Mouse (Mus musculus) ES-Bruce4 (cell line): Measurements from ENCODE around the gene Slc9a8. TPM values are rescaled to one million over a fixed set of nuclear protein-coding genes. Genes with fewer than 3 reads are reported as not detected.

Experiments
- H3K27ac ChIP-seq: 2 replicates; pipeline ENCODE4 v1.5.1; 2012; ENCODE audit warnings: low read length, inconsistent platforms; ENCODE audit not compliant: insufficient read depth
- H3K27me3 ChIP-seq: 2 replicates; pipeline ENCODE4 v1.6.1; 2012; ENCODE audit warnings: mild to moderate bottlenecking, low read length, inconsistent platforms; ENCODE audit not compliant: control insufficient read depth, poor library complexity, insufficient read depth, severe bottlenecking
- H3K36me3 ChIP-seq: 2 replicates; pipeline ENCODE4 v1.6.1; 2012; ENCODE audit warnings: inconsistent platforms, mild to moderate bottlenecking, low read length, moderate library complexity; ENCODE audit not compliant: control insufficient read depth, poor library complexity, insufficient read depth, severe bottlenecking
- H3K4me1 ChIP-seq: one replicate; pipeline ENCODE4 v1.8.1; 2011; ENCODE audit warnings: low read length; ENCODE audit not compliant: control insufficient read depth, insufficient read depth
- H3K4me3 ChIP-seq: 2 replicates; pipeline ENCODE4 v1.5.1; 2011; ENCODE audit warnings: low read depth, mild to moderate bottlenecking, low read length
- H3K9ac ChIP-seq: 2 replicates; pipeline ENCODE4 v1.6.1; 2012; ENCODE audit warnings: low read depth, mild to moderate bottlenecking, inconsistent platforms; ENCODE audit not compliant: poor library complexity, severe bottlenecking
- H3K9me3 ChIP-seq: replicated peaks from 2 replicates; pipeline ENCODE4 v1.6.1; 2012; ENCODE audit warnings: mild to moderate bottlenecking, low read length, inconsistent platforms; ENCODE audit not compliant: control insufficient read depth, poor library complexity, insufficient read depth, severe bottlenecking
- CTCF ChIP-seq: IDR thresholded peaks from one replicate; pipeline ENCODE4 v1.8.1; 2011; ENCODE audit warnings: low read depth, low read length
- EP300 ChIP-seq: IDR thresholded peaks from 2 replicates; pipeline ENCODE4 v1.6.1; 2011; ENCODE audit warnings: low read depth, low read length; ENCODE audit not compliant: insufficient read depth
- POLR2A ChIP-seq: IDR thresholded peaks from one replicate; pipeline ENCODE4 v1.8.1; 2011; ENCODE audit warnings: low read length; ENCODE audit not compliant: insufficient read depth
- polyA plus RNA-seq: library from polyadenylated mRNA; stranded (reverse); fragments of >200 nt; gene quantifications from 2 replicates; pipeline ENCODE4 v1.2.4, GENCODE M21; 2011; ENCODE audit warnings: low read depth; ENCODE audit not compliant: missing spikeins, insufficient read depth, insufficient read length

The Slc9a8 gene
- polyA plus RNA-seq, 1 experiment, result 49.1 TPM

GRCm38 (mm10) chr2:167417694-167418093, 3.8 kb upstream of the Slc9a8 start:
- Histone ChIP-seq H3K27me3 (no peaks in the 10 kb centered on the region), H3K4me1 (no peaks in the 10 kb centered on the region), H3K9me3 (peaks cover 2% of the 10 kb centered on the region; the same call in 1 of the 2 replicates), H3K4me3 (no peak overlapping the region), H3K36me3 (no peaks in the 10 kb centered on the region), H3K27ac (no peak overlapping the region), H3K9ac (no peak overlapping the region)
- TF ChIP-seq CTCF (peak; percentile 78), EP300 (no peak)

DNA sequence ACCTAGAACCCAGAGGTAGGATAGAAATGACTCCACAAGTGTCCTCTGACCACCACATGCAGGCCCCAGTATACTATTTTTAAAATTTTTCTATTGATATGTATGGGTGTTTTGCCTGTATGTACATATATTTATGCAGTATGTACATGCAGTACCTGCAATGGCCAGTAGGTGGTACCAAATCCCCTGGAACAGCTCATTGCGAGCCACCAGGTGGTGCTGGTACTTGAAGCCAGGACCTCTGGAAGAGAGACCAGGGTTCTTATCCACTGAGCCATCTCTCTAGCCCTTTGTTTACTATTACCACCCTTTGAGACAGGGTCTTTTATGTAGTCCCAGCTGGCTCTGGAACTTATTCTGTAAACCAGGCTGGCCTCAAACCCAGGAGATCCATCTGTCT, 2.3 kb upstream of the Slc9a8 start:
- H3K9ac ChIP-seq, result no peak overlapping the region
- H3K36me3 ChIP-seq, result no peaks in the 10 kb centered on the region
- no peak overlapping the region for H3K27ac ChIP-seq
- H3K4me1 ChIP-seq, result no peaks in the 10 kb centered on the region
- H3K9me3 ChIP-seq, result no peaks in the 10 kb centered on the region
- no peak overlapping the region for H3K4me3 ChIP-seq
- no peaks in the 10 kb centered on the region for H3K27me3 ChIP-seq
- TF ChIP-seq POLR2A (no peak), CTCF (peak; percentile 99)

GRCm38 (mm10) chr2:167420811-167421241, 686 bp upstream of the Slc9a8 start:
- Histone ChIP-seq H3K9ac (peak overlapping the region; percentile 98), H3K9me3 (no peaks in the 10 kb centered on the region), H3K27ac (peak overlapping the region; percentile 51; the same call in 1 of the 2 replicates), H3K4me1 (no peaks in the 10 kb centered on the region), H3K4me3 (peak overlapping the region; percentile 96), H3K36me3 (peaks cover 14% of the 10 kb centered on the region), H3K27me3 (no peaks in the 10 kb centered on the region)
- TF ChIP-seq POLR2A (no peak), EP300 (no peak), CTCF (no peak)

DNA sequence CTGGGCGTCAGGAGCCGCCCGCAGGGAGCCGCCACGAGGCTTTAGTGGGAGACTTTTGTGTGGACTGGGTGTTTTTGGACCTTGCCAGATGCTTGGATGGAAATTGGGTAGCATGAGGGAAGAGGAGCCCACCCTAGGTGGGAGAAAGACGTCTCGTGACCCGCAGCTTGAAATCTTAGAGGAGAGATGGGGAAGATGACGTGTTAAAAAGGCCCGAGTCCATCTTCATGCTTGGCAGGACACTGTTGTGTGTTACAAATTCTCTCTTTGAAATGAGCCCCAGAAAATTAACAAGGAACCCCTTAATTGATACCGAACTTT, 598 bp downstream of the Slc9a8 start:
- no peak for TF ChIP-seq CTCF
- no peak for TF ChIP-seq EP300
- no peak for TF ChIP-seq POLR2A
- H3K36me3 ChIP-seq, result peaks cover 27% of the 10 kb centered on the region
- H3K4me3 ChIP-seq, result peak overlapping the region; percentile 96
- H3K27ac ChIP-seq, result peak overlapping the region; percentile 96
- H3K9me3 ChIP-seq, result no peaks in the 10 kb centered on the region
- peak overlapping the region; percentile 98 for H3K9ac ChIP-seq
- H3K4me1 ChIP-seq, result no peaks in the 10 kb centered on the region
- no peaks in the 10 kb centered on the region for H3K27me3 ChIP-seq

DNA sequence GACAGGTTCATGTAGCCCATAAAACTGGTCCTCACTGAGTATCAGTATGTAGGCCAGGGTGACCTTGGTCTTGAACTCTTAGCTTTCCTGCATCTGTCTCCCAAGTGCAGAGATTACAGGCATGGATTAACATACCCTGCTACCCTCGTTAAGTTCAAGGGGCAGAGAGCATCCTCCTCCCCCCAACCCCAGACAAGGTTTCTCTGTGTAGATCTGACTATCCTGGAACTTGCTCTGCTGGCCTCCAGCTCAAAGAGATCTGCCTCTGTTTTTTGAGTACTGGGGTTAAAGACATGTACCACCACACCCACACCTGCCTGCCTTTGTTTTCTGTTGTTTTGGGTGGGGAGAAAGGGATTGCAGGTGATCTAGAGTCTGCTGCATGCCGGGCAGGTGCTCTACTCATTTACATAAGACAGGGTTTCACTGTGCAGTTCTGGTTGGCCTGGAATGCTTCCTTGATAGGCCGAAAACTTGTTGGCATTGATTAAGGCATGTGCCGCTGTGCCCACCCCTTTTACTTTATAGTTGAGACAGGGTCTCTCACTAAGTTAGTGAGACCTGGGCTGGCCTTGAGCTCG, 1.6 kb downstream of the Slc9a8 start:
- Histone ChIP-seq H3K9me3 (no peaks in the 10 kb centered on the region), H3K27ac (peak overlapping the region; percentile 96), H3K9ac (peak overlapping the region; percentile 98), H3K36me3 (peaks cover 35% of the 10 kb centered on the region), H3K4me3 (peak overlapping the region; percentile 27), H3K4me1 (no peaks in the 10 kb centered on the region), H3K27me3 (no peaks in the 10 kb centered on the region)
- TF ChIP-seq EP300 (peak; percentile 96), CTCF (no peak)

GRCm38 (mm10) chr2:167424040-167424439, 2.5 kb downstream of the Slc9a8 start:
- peak; percentile 58; the same call in 1 of the 2 replicates for TF ChIP-seq EP300
- TF ChIP-seq POLR2A, result no peak
- peak; percentile 28 for TF ChIP-seq CTCF
- Histone ChIP-seq H3K36me3 (peaks cover 39% of the 10 kb centered on the region), H3K4me1 (peaks cover 1% of the 10 kb centered on the region), H3K27ac (peak overlapping the region; percentile 96), H3K27me3 (no peaks in the 10 kb centered on the region), H3K4me3 (peak overlapping the region; percentile 10; the same call in 1 of the 2 replicates), H3K9me3 (no peaks in the 10 kb centered on the region), H3K9ac (peak overlapping the region; percentile 4; the same call in 1 of the 2 replicates)
